Comparison of ENCODE assay signal across 9 mouse cellular contexts in genomic region chr9:15279139-15279648, GRCm38 (mm10). TPM values are rescaled to one million over a fixed set of nuclear protein-coding genes. Genes with fewer than 3 reads are reported as not detected.
A peak's percentile ranks its signal among the peaks of the same experiment; 100 is the strongest.
DNase-seq lines count a peak whose midpoint lies in the region; ATAC-seq and TF ChIP-seq lines count a peak whose summit lies in the region.
"Had no signal": no experiment of that assay in that cellular context is flagged by ENCODE, and none has a peak within 500 bp of the region (broad histone marks: within the 10 kb centered on the region; RNA-seq: fewer than 3 reads in every experiment).

No protein-coding gene starts in this region.

- ATAC-seq in heart, embryonic 13.5 days (ENCODE audit: extremely low read depth, insufficient number of reproducible peaks, low FRiP score, low TSS enrichment), result no peak; the same call in 1 of the 2 replicates
- no peak for ATAC-seq in forebrain, postnatal 0 days

- peak overlapping the region; percentile 77 for H3K27ac ChIP-seq in heart, embryonic 13.5 days (replicated peaks)
- peak overlapping the region; percentile 91 for H3K27ac ChIP-seq in forebrain, postnatal 0 days (ENCODE audit: low read depth, low read length)
- peak overlapping the region; percentile 32 for H3K27ac ChIP-seq in macrophage

- H3K79me2 ChIP-seq in macrophage (ENCODE audit: inconsistent target), result peaks cover 39% of the 10 kb centered on the region

- peak overlapping the region; percentile 86 for H3K4me2 ChIP-seq in heart, embryonic 13.5 days
- peak overlapping the region; percentile 60 for H3K4me2 ChIP-seq in forebrain, postnatal 0 days (ENCODE audit: low read depth)

- intact Hi-C loops in left cerebral cortex, postnatal 25 days (cut with DNase I), result loop anchor here (2.0 kb wide), 1 partner anchor 28 kb away; the partner anchor contains the start of genes 4931406C07Rik and Taf1d

- H3K9ac ChIP-seq in heart, embryonic 13.5 days, result peak overlapping the region; percentile 93
- H3K9ac ChIP-seq in forebrain, postnatal 0 days, result peak overlapping the region; percentile 96

- H3K36me3 ChIP-seq in heart, embryonic 13.5 days, result peaks cover 34% of the 10 kb centered on the region
- H3K36me3 ChIP-seq in E14TG2a.4 (ENCODE audit: insufficient read depth, low read length), result peaks cover 36% of the 10 kb centered on the region
- H3K36me3 ChIP-seq in forebrain, postnatal 0 days (ENCODE audit: insufficient read depth), result peaks cover 22% of the 10 kb centered on the region
- H3K36me3 ChIP-seq in macrophage (ENCODE audit: inconsistent target), result peaks cover 28% of the 10 kb centered on the region; the same call in 1 of the 2 replicates

- peaks cover 24% of the 10 kb centered on the region for H3K4me1 ChIP-seq in heart, embryonic 13.5 days
- H3K4me1 ChIP-seq in E14TG2a.4 (replicated peaks; ENCODE audit: low read depth, low read length), result peaks cover 45% of the 10 kb centered on the region
- H3K4me1 ChIP-seq in forebrain, postnatal 0 days (ENCODE audit: insufficient read depth), result peaks cover 11% of the 10 kb centered on the region

- TF ChIP-seq CTCF in E14TG2a.4 (conservative IDR thresholded peaks at IDR 0.05; ENCODE audit: low read length), result no peak
- TF ChIP-seq CTCF in forebrain, postnatal 0 days (IDR thresholded peaks at IDR 0.05; ENCODE audit: low read depth), result no peak

- no peaks in the 10 kb centered on the region for H3K27me3 ChIP-seq in heart, embryonic 13.5 days (replicated peaks)
- H3K27me3 ChIP-seq in E14TG2a.4 (ENCODE audit: insufficient read depth, low read length), result no peaks in the 10 kb centered on the region
- H3K27me3 ChIP-seq in forebrain, postnatal 0 days (ENCODE audit: insufficient read depth, low read length), result no peaks in the 10 kb centered on the region

- H3K4me3 ChIP-seq in heart, embryonic 13.5 days, result peak overlapping the region; percentile 75
- H3K4me3 ChIP-seq in E14TG2a.4 (replicated peaks; ENCODE audit: low read length) (peak overlapping the region; percentile 97), macrophage (ENCODE audit: inconsistent target) (peak overlapping the region; percentile 69)
- peak overlapping the region; percentile 84 for H3K4me3 ChIP-seq in forebrain, postnatal 0 days (ENCODE audit: low read depth, low read length)

- no peak for DNase-seq in heart, adult 11 months
- DNase-seq in forebrain, postnatal 0 days, result no peak
- no peak for DNase-seq in urinary bladder, postnatal 14 days (ENCODE audit: low spot score)
- no peak for DNase-seq in left cerebral cortex, postnatal 25 days (ENCODE audit: low spot score in 2 of 2)
- DNase-seq in cerebellum, postnatal 10 days, result no peak

- no peaks in the 10 kb centered on the region for H3K9me3 ChIP-seq in heart, embryonic 13.5 days
- no peaks in the 10 kb centered on the region for H3K9me3 ChIP-seq in E14TG2a.4 (ENCODE audit: low read length)
- no peaks in the 10 kb centered on the region for H3K9me3 ChIP-seq in forebrain, postnatal 0 days (ENCODE audit: low read length)

- WGBS in heart, embryonic 13.5 days, result 9% methylated on average over 19 of the region's 19 CpGs
- 10% methylated on average over 19 of the region's 19 CpGs for WGBS in forebrain, postnatal 0 days
- WGBS in macrophage (ENCODE audit: missing documents), result 7% methylated on average over 18 of the region's 19 CpGs

RNA-seq across cellular contexts. Expression of gene Med17, which starts 0.5 kb away (rescaled TPM):
- polyA plus RNA-seq in heart, embryonic 13.5 days (2015; fragmentation: Nextera tagmentation; extraction: Ambion mirVana), result 20.6 and 21.1 TPM in 2 replicates
- total RNA-seq in forebrain, postnatal 0 days (2014; rRNA removed), result 30.7 and 30.9 TPM in 2 replicates
- polyA plus RNA-seq in forebrain, postnatal 0 days (2015; fragmentation: Nextera tagmentation; extraction: Ambion mirVana), result 17.9 and 23.3 TPM in 2 replicates
- total RNA-seq in macrophage (2018; cell fraction: chromatin; rRNA removed), result 10 to 100 TPM in 25 of 26 experiments, 1 to 10 TPM in 1; 7.0 to 44.4 (median 27.0) TPM
- total RNA-seq in macrophage (2018; cell fraction: cytosol; rRNA removed), result 10 to 100 TPM in 24 of 26 experiments, 1 to 10 TPM in 2; 9.3 to 25.8 (median 16.5) TPM
- 10 to 100 TPM; 10.5 to 39.8 (median 23.1) TPM for total RNA-seq in macrophage (2018; cell fraction: nucleus; rRNA removed)
- 19.5 to 27.1 TPM (median 22.9 TPM) in 3 replicates for polyA plus RNA-seq in macrophage (2018)
- total RNA-seq in left cerebral cortex, postnatal 25 days (2021), result 10 to 100 TPM; 31.4 to 38.0 TPM

RNA-seq across cellular contexts. Expression of gene Taf1d, which starts 26.8 kb away (rescaled TPM):
- polyA plus RNA-seq in heart, embryonic 13.5 days (2015; fragmentation: Nextera tagmentation; extraction: Ambion mirVana), result 43.5 and 46.9 TPM in 2 replicates
- 80.7 and 96.7 TPM in 2 replicates for total RNA-seq in forebrain, postnatal 0 days (2014; rRNA removed)
- polyA plus RNA-seq in forebrain, postnatal 0 days (2015; fragmentation: Nextera tagmentation; extraction: Ambion mirVana), result 43.6 and 48.2 TPM in 2 replicates
- 100 to 1,000 TPM; 356 to 868 (median 559) TPM for total RNA-seq in macrophage (2018; cell fraction: chromatin; rRNA removed)
- 100 to 1,000 TPM in 3 of 26 experiments, 10 to 100 TPM in 23; 26.5 to 123 (median 52.2) TPM for total RNA-seq in macrophage (2018; cell fraction: cytosol; rRNA removed)
- total RNA-seq in macrophage (2018; cell fraction: nucleus; rRNA removed), result 100 to 1,000 TPM; 227 to 771 (median 391) TPM
- 35.7 to 117 TPM (median 46.4 TPM) in 3 replicates for polyA plus RNA-seq in macrophage (2018)
- 10 to 100 TPM; 25.8 to 28.8 TPM for total RNA-seq in left cerebral cortex, postnatal 25 days (2021)

RNA-seq across cellular contexts. Expression of gene 4931406C07Rik, which starts 27.1 kb away (rescaled TPM):
- polyA plus RNA-seq in heart, embryonic 13.5 days (2015; fragmentation: Nextera tagmentation; extraction: Ambion mirVana), result 6.1 and 6.5 TPM in 2 replicates
- total RNA-seq in forebrain, postnatal 0 days (2014; rRNA removed), result 10.8 and 12.9 TPM in 2 replicates
- polyA plus RNA-seq in forebrain, postnatal 0 days (2015; fragmentation: Nextera tagmentation; extraction: Ambion mirVana), result 8.1 and 12.5 TPM in 2 replicates
- total RNA-seq in macrophage (2018; cell fraction: chromatin; rRNA removed), result 10 to 100 TPM in 18 of 26 experiments, 1 to 10 TPM in 8; 3.3 to 79.2 (median 26.6) TPM
- 10 to 100 TPM; 19.8 to 45.8 (median 29.2) TPM for total RNA-seq in macrophage (2018; cell fraction: cytosol; rRNA removed)
- 10 to 100 TPM; 10.0 to 98.8 (median 20.2) TPM for total RNA-seq in macrophage (2018; cell fraction: nucleus; rRNA removed)
- 30.8 to 111 TPM (median 39.1 TPM) in 3 replicates for polyA plus RNA-seq in macrophage (2018)
- 10 to 100 TPM; 17.0 to 21.6 TPM for total RNA-seq in left cerebral cortex, postnatal 25 days (2021)

RNA-seq across cellular contexts. Expression of gene Vstm5, which starts 40.3 kb away (rescaled TPM):
- polyA plus RNA-seq in heart, embryonic 13.5 days (2015; fragmentation: Nextera tagmentation; extraction: Ambion mirVana), result 2.6 TPM in 2 replicates
- total RNA-seq in forebrain, postnatal 0 days (2014; rRNA removed), result 20.2 and 21.6 TPM in 2 replicates
- polyA plus RNA-seq in forebrain, postnatal 0 days (2015; fragmentation: Nextera tagmentation; extraction: Ambion mirVana), result 13.8 and 18.2 TPM in 2 replicates
- total RNA-seq in macrophage (2018; cell fraction: chromatin; rRNA removed), result not detected
- not detected for total RNA-seq in macrophage (2018; cell fraction: cytosol; rRNA removed)
- total RNA-seq in macrophage (2018; cell fraction: nucleus; rRNA removed), result not detected
- not detected in 3 replicates for polyA plus RNA-seq in macrophage (2018)
- 1 to 10 TPM; 8.1 to 8.7 TPM for total RNA-seq in left cerebral cortex, postnatal 25 days (2021)
- total RNA-seq: neutrophil, adult 5-6 weeks had no signal

Comparison
In these comparisons a context has a peak if more than half of its experiments do, and no peak if none do; other contexts are left out.
1. H3K27ac ChIP-seq: peak in every context shown above with its lines; median percentile 91 in forebrain, postnatal 0 days; 77 in heart, embryonic 13.5 days; 32 in macrophage.